Comparison of ENCODE assay signal across 8 mouse cellular contexts in genomic region chr6:67198085-67198484, GRCm38 (mm10). TPM values are rescaled to one million over a fixed set of nuclear protein-coding genes. Genes with fewer than 3 reads are reported as not detected.
DNase-seq lines count a peak whose midpoint lies in the region; ATAC-seq and TF ChIP-seq lines count a peak whose summit lies in the region.

No protein-coding gene starts in this region.

- POLR2A ChIA-PET in Patski (lab: Charles Lee), result no interaction called here

- intact Hi-C loops in heart, postnatal 14 days (cut with DNase I), result loop anchor here (1.0 kb wide), 1 partner anchor 120 kb away; no protein-coding TSS in a partner anchor

- CTCF ChIA-PET in Patski (lab: Charles Lee), result interaction anchor here (0.7 to 1.5 kb wide), 7 partner anchors 13 to 336 kb away, joined by 3 to 5 read pairs (median 3); no protein-coding TSS in a partner anchor

- no peaks in the 10 kb centered on the region for H3K27me3 ChIP-seq in midbrain, postnatal 0 days (ENCODE audit: insufficient read depth, low read length)
- H3K27me3 ChIP-seq in midbrain, embryonic 10.5 days (ENCODE audit: low read depth, poor library complexity, severe bottlenecking), result no peaks in the 10 kb centered on the region
- peaks cover 6% of the 10 kb centered on the region for H3K27me3 ChIP-seq in Patski

- H3K4me1 ChIP-seq in midbrain, postnatal 0 days (ENCODE audit: insufficient read depth, low read length), result no peaks in the 10 kb centered on the region; the same call in 1 of the 2 replicates
- H3K4me1 ChIP-seq in midbrain, embryonic 10.5 days, result peaks cover 10% of the 10 kb centered on the region; the same call in 1 of the 2 replicates

- H3K36me3 ChIP-seq in midbrain, postnatal 0 days (ENCODE audit: insufficient read depth, low read length), result no peaks in the 10 kb centered on the region
- H3K36me3 ChIP-seq in midbrain, embryonic 10.5 days, result no peaks in the 10 kb centered on the region

- no peaks in the 10 kb centered on the region for H3K9me3 ChIP-seq in midbrain, postnatal 0 days (ENCODE audit: low read length)
- no peaks in the 10 kb centered on the region for H3K9me3 ChIP-seq in midbrain, embryonic 10.5 days (replicated peaks)

- WGBS in midbrain, postnatal 0 days, result 23% methylated on average over 4 of the region's 4 CpGs
- WGBS in midbrain, embryonic 10.5 days, result 29% methylated on average over 4 of the region's 4 CpGs

- peak; percentile 75 for TF ChIP-seq CTCF in midbrain, postnatal 0 days (IDR thresholded peaks at IDR 0.05)
- peak; percentile 72 for TF ChIP-seq CTCF in Patski (IDR thresholded peaks at IDR 0.05)

- no peak overlapping the region for H3K4me2 ChIP-seq in midbrain, postnatal 0 days (ENCODE audit: low read depth, low read length, poor library complexity, severe bottlenecking)

- H3K9ac ChIP-seq in midbrain, postnatal 0 days (replicated peaks; ENCODE audit: low read length, poor library complexity, severe bottlenecking), result no peak overlapping the region

- DNase-seq in gastrocnemius, adult 18-20 months (ENCODE audit: low spot score), result peak; percentile 28
- no peak for DNase-seq in gastrocnemius, postnatal 25 days
- DNase-seq in midbrain, postnatal 0 days (ENCODE audit: low spot score), result peak; percentile 27
- DNase-seq in midbrain, embryonic 10.5 days (ENCODE audit: low spot score), result no peak
- no peak for DNase-seq in Patski (ENCODE audit: low read depth, low spot score)
- DNase-seq in heart, postnatal 14 days, result peak; percentile 31 to 65
- peak; percentile 51 for DNase-seq in naive thymus-derived CD4-positive, alpha-beta T cell, adult 2 months (ENCODE audit: low read depth)
- DNase-seq in Muller cell, postnatal 12 days (ENCODE audit: inconsistent ontology term), result no peak

- in situ Hi-C loops in Patski (cut with MboI; ENCODE audit: low pct_unique_long_range_greater_than_20kb), result loop anchor here (5.0 to 25.0 kb wide), 3 partner anchors 114 to 357 kb away; no protein-coding TSS in a partner anchor

- ATAC-seq in midbrain, postnatal 0 days (ENCODE audit: low FRiP score), result no peak
- no peak for ATAC-seq in Patski

- no peak overlapping the region for H3K4me3 ChIP-seq in midbrain, postnatal 0 days (ENCODE audit: low read depth, low read length)
- no peak overlapping the region for H3K4me3 ChIP-seq in midbrain, embryonic 10.5 days

- H3K27ac ChIP-seq in midbrain, postnatal 0 days (ENCODE audit: low read depth, low read length), result no peak overlapping the region
- H3K27ac ChIP-seq in midbrain, embryonic 10.5 days (replicated peaks), result no peak overlapping the region

RNA-seq across cellular contexts. Expression of gene Serbp1, which starts 39.9 kb away (rescaled TPM):
- 100 to 1,000 TPM; 318 to 338 TPM for total RNA-seq in gastrocnemius, adult 18-20 months (2021)
- 100 to 1,000 TPM; 265 to 268 TPM for total RNA-seq in gastrocnemius, postnatal 25 days (2021)
- total RNA-seq in midbrain, postnatal 0 days (2014; rRNA removed), result 166 and 238 TPM in 2 replicates
- polyA plus RNA-seq in midbrain, postnatal 0 days (2015; fragmentation: Nextera tagmentation; extraction: Ambion mirVana), result 277 and 297 TPM in 2 replicates
- 427 and 470 TPM in 2 replicates for polyA plus RNA-seq in midbrain, embryonic 10.5 days (2016; fragmentation: Nextera tagmentation; extraction: Ambion mirVana)
- polyA plus RNA-seq in Patski (2021), result 570 TPM
- 100 to 1,000 TPM; 191 to 198 TPM for total RNA-seq in heart, postnatal 14 days (2021)

Comparison
In these comparisons a context has a peak if more than half of its experiments do, and no peak if none do; other contexts are left out.
1. DNase-seq: peak in gastrocnemius, adult 18-20 months (single experiment), midbrain, postnatal 0 days (single experiment), heart, postnatal 14 days (2 of 2) and naive thymus-derived CD4-positive, alpha-beta T cell, adult 2 months (single experiment); none in gastrocnemius, postnatal 25 days (single experiment), midbrain, embryonic 10.5 days (single experiment), Patski (single experiment) and Muller cell, postnatal 12 days (single experiment).